Mouse (Mus musculus): ENCODE measurements around the gene Hnrnph3.

GRCm38 (mm10) chr10:63047751-63048150 lies 23.7 kb upstream of the Hnrnph3 start:
- TF ChIP-seq EP300 (IDR thresholded peaks at IDR 0.05) (no peak), CTCF (IDR thresholded peaks at IDR 0.05) (no peak)

Measured in lung, postnatal 0 days (tissue).